Mouse (Mus musculus): ENCODE measurements around the gene Klhl2.

- TF ChIP-seq EP300 (IDR thresholded peaks at IDR 0.05; ENCODE audit: insufficient read depth, low read depth, low read length) (no peak), CTCF (IDR thresholded peaks at IDR 0.05; ENCODE audit: low read depth, low read length) (no peak), POLR2A (IDR thresholded peaks at IDR 0.05; ENCODE audit: insufficient read depth, low read length) (no peak)
Observed at GRCm38 (mm10) chr8:64804971-64805370, 44.8 kb downstream of the Klhl2 start.

Measured in ES-Bruce4 (cell line).